Mouse (Mus musculus): Measurements from ENCODE around the gene Tstd3.

- TF ChIP-seq EP300 (IDR thresholded peaks at IDR 0.05; ENCODE audit: insufficient read depth, low read depth, low read length): no peak
- TF ChIP-seq CTCF (IDR thresholded peaks at IDR 0.05): no peak
These were observed 11.8 kb downstream of the Tstd3 start for GRCm38 (mm10) chr4:21755123-21755789.

All from heart, adult 2 months (tissue).